Mouse (Mus musculus) Patski (cell line): ENCODE measurements around the gene Batf. TPM values are rescaled to one million over a fixed set of nuclear protein-coding genes. Genes with fewer than 3 reads are reported as not detected.
"Not testable (repeated sequence)": the region's sequence is repeated elsewhere in the genome, so short reads cannot be mapped to it uniquely, and the experiment has no call there.

Experiments
- ATAC-seq: fragments of 100-300 bp; one replicate; pipeline ENCODE4 v1.8.0; 2021
- CTCF ChIA-PET: fragments of 350-600 bp; sonication (Branson Sonifier 250); formaldehyde crosslinking; loops from one replicate; lab custom pipeline; 2022; ENCODE audit warnings: inconsistent platforms; lab: Charles Lee
- POLR2A ChIA-PET: fragments of 350-600 bp; sonication (Branson Sonifier 250); formaldehyde crosslinking; loops from one replicate; lab custom pipeline; 2022; ENCODE audit warnings: antibody characterized with exemption, inconsistent platforms; lab: Charles Lee
- DNase-seq: peaks from one replicate; pipeline ENCODE4 v3.0.0-alpha.2; 2011; ENCODE audit warnings: low read depth, low spot score
- H3K27me3 ChIP-seq: fragments of 371-371 bp; one replicate; pipeline ENCODE4 v1.5.1; 2021
- CTCF ChIP-seq: fragments of 100-300 bp; IDR thresholded peaks from one replicate; pipeline ENCODE4 v1.5.1; 2021
- in situ Hi-C: fragments of 300-500 bp; cut with MboI; formaldehyde crosslinking; loops from 3 replicates; pipeline ENCODE4 v1.11.1; 2018; ENCODE audit warnings: low pct_unique_long_range_greater_than_20kb, mixed read lengths
- polyA plus RNA-seq: library from polyadenylated mRNA; unstranded; gene quantifications from one replicate; pipeline ENCODE4 v1.2.3, GENCODE M21; 2021

The Batf gene
- polyA plus RNA-seq, 1 experiment from 2014 or later = not detected

DNA sequence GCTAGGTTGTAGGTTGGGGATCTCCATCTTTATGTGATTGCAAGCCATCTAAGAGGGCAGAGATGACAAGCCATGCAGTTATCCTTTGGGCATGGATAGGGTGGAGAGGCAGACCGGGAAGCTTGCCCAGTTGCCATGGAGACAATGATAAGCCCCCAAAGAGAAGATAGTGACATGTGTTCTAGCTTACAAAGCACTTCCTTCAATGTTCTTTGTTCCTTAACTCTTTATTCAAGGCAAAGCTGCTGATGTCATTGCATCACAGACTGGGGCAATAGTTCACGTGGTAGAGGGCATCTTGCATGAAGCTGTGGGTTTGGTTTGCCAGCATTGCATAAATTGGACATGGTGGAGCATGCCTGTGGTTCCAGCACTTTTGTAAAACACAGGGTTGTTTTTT is 27.1 kb upstream of the Batf start:
- ATAC-seq (no peak), DNase-seq (no peak)
- POLR2A ChIA-PET = no interaction called here
- TF ChIP-seq CTCF = no peak
- H3K27me3 ChIP-seq = no peaks in the 10 kb centered on the region
- in situ Hi-C loops = loop anchor here (5.0 kb wide), 2 partner anchors 152 to 317 kb away; no protein-coding TSS in a partner anchor
- CTCF ChIA-PET = no interaction called here

DNA sequence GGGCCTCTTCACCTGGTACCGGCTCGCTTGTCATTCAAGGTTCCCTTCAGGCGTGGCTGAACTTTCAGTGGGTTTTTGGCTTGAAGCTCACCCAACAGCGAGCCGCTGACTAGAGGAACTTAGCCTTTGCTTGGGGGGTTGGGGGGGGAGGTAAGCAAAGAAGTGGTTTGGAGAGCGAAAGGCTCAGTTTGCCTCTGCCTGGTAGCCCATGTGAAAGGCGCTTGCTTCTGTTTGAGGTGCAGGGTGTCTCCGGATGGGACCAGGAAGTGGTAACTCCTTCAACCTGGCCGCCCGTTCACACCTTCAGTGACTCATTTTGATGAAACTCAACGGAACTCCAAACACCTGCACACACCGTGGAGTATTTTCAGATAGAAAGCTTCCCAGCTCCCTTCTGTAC is 25.6 kb upstream of the Batf start:
- in situ Hi-C loops = no loop called here
- no peaks in the 10 kb centered on the region for H3K27me3 ChIP-seq
- DNase-seq (no peak), ATAC-seq (no peak)
- no peak for TF ChIP-seq CTCF
- POLR2A ChIA-PET = no interaction called here
- CTCF ChIA-PET = interaction anchor here (0.9 kb wide), 1 partner anchor 59 kb away, joined by 4 read pairs; no protein-coding TSS in a partner anchor

- H3K27me3 ChIP-seq, ATAC-seq, DNase-seq, in situ Hi-C loops: not testable (repeated sequence)
- ChIA-PET POLR2A (interaction anchor here (0.7 kb wide), 1 partner anchor 54 kb away, joined by 3 read pairs; no protein-coding TSS in a partner anchor), CTCF (interaction anchor here (1.0 to 1.6 kb wide), 2 partner anchors 16 to 155 kb away, joined by 3 to 11 read pairs; no protein-coding TSS in a partner anchor)
These were observed 24.2 kb upstream of the Batf start for GRCm38 (mm10) chr12:85662232-85662631.

GRCm38 (mm10) chr12:85662896-85663295 is 23.6 kb upstream of the Batf start:
- no peak for ATAC-seq
- POLR2A ChIA-PET = no interaction called here
- CTCF ChIA-PET = interaction anchor here (1.0 to 1.6 kb wide), 4 partner anchors 14 to 156 kb away, joined by 3 to 11 read pairs (median 4); no protein-coding TSS in a partner anchor
- TF ChIP-seq CTCF = peak; percentile 93
- in situ Hi-C loops = no loop called here
- no peaks in the 10 kb centered on the region for H3K27me3 ChIP-seq
- DNase-seq = peak; percentile 3

DNA sequence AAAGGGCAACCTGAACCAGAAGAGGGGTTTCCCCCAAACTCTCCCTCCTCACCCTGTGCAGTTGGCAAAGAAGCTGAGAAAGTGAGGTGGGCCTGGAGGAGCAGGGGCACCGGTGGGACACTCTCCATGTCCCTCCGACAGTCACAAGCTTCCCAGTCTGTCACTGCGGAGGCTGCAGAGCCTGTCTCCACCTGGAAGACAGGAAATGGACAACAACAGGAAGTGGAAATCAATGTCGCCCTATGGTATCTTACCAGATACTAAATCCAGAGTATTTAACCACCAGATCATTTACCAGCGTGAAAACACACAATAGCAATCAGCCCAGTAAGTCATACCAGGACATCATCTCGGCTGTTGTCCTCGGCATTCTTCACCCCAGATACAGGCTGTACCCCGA is 20.4 kb upstream of the Batf start:
- DNase-seq (no peak), ATAC-seq (no peak)
- POLR2A ChIA-PET = no interaction called here
- TF ChIP-seq CTCF = no peak
- no peaks in the 10 kb centered on the region for H3K27me3 ChIP-seq
- in situ Hi-C loops = no loop called here
- CTCF ChIA-PET = no interaction called here

DNA sequence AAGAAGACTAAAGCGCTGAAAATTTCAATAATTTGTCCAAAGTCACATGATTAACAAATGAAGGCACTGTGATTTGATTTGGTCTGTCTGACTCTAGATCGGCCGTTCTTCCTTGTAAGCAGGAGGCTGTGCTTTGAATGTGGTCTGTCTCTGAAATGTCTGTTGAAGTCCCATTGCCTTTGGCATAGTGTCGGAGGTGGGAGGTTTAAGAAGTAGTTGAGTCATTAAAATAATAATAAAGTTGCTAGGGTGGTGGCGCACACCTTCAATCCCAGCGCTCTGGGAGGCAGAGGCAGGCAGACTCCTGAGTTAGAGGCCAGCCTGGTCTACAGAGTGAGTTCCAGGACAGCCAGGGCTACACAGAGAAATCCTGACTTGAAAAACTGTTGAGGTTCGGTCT is 19.4 kb upstream of the Batf start:
- in situ Hi-C loops = no loop called here
- DNase-seq (no peak), ATAC-seq (no peak)
- CTCF ChIA-PET = interaction anchor here (1.0 kb wide), 1 partner anchor 171 kb away, joined by 3 read pairs; no protein-coding TSS in a partner anchor
- POLR2A ChIA-PET = no interaction called here
- TF ChIP-seq CTCF = no peak
- H3K27me3 ChIP-seq = no peaks in the 10 kb centered on the region

DNA sequence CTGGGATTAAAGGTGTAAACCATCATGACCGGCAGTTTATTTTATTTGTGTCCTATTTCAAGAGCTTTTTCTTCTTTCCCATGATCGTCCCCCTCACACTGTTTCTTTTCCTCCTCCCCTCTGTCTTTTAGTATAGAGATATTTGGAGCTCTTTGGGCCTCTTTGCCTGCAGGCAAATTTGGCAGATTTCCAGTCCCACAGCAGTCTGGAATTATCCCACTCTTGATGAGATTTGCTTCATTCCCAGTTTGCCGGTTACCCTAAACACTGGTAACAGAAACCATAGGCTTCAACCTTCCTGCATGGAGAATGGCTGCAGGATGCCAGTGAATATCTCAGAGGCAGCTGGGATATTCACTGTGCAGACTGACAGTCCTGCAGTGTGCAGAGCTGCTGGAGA is 17.8 kb upstream of the Batf start:
- no peak for ATAC-seq
- ChIA-PET POLR2A (no interaction called here), CTCF (interaction anchor here (1.4 to 1.7 kb wide), 2 partner anchors 95 to 161 kb away, joined by 3 read pairs; no protein-coding TSS in a partner anchor)
- no peak for DNase-seq
- in situ Hi-C loops = no loop called here
- TF ChIP-seq CTCF = no peak
- no peaks in the 10 kb centered on the region for H3K27me3 ChIP-seq

- no peaks in the 10 kb centered on the region for H3K27me3 ChIP-seq
- ChIA-PET POLR2A (no interaction called here), CTCF (interaction anchor here (0.7 to 1.2 kb wide), 2 partner anchors 149 to 174 kb away, joined by 3 read pairs; no protein-coding TSS in a partner anchor)
- no peak for TF ChIP-seq CTCF
- ATAC-seq (no peak), DNase-seq (no peak)
- in situ Hi-C loops = no loop called here
These were observed 16.4 kb upstream of the Batf start for GRCm38 (mm10) chr12:85670080-85670479.

GRCm38 (mm10) chr12:85673914-85674313 is 12.6 kb upstream of the Batf start:
- ChIA-PET CTCF (no interaction called here), POLR2A (no interaction called here)
- no peak for ATAC-seq
- peaks cover 10% of the 10 kb centered on the region for H3K27me3 ChIP-seq
- no peak for TF ChIP-seq CTCF
- DNase-seq = no peak
- in situ Hi-C loops = no loop called here

- TF ChIP-seq CTCF = no peak
- CTCF ChIA-PET = no interaction called here
- DNase-seq (no peak), ATAC-seq (no peak)
- POLR2A ChIA-PET = no interaction called here
- in situ Hi-C loops = no loop called here
- peaks cover 11% of the 10 kb centered on the region for H3K27me3 ChIP-seq
These were observed 7.4 kb upstream of the Batf start for GRCm38 (mm10) chr12:85679117-85679516.

DNA sequence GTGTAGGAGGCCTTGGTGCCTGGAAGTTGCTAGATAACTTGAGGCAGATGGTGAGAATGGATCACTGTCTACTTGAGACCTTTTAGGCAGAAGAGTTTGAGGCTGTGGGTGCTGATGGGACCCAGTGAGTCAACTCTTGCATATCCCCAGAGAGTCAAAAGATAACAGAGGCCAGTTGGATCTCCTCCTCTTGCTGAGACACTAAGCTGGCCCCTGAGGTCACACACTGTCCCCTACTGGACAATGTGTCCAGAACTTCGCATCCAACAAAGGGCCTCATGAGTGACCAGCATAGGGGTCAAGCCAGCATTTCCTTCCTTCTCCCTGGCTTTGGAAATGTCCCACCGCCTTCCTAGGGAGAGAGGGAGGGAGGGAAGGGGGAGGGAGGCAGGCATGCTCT is 6.7 kb upstream of the Batf start:
- no peak for ATAC-seq
- in situ Hi-C loops = no loop called here
- peaks cover 14% of the 10 kb centered on the region for H3K27me3 ChIP-seq
- POLR2A ChIA-PET = no interaction called here
- DNase-seq = no peak
- TF ChIP-seq CTCF = no peak
- CTCF ChIA-PET = no interaction called here

- POLR2A ChIA-PET = no interaction called here
These were observed 4.1 kb upstream of the Batf start for GRCm38 (mm10) chr12:85682328-85682727.

More at GRCm38 (mm10) chr12:85682328-85682727, 4.1 kb upstream of the Batf start:
- in situ Hi-C loops = no loop called here
- peaks cover 14% of the 10 kb centered on the region for H3K27me3 ChIP-seq
- DNase-seq = no peak
- TF ChIP-seq CTCF = peak; percentile 41
- CTCF ChIA-PET = no interaction called here
- ATAC-seq = no peak
